Mouse (Mus musculus): ENCODE measurements at regions not wholly inside any gene's neighbourhood (a gene's known extent, or its start where the extent isn't known, plus 50 kb on each side); places are given as distances from the start of the nearest gene placed in this dataset.
A peak's percentile ranks its signal among the peaks of the same experiment; 100 is the strongest.

GRCm38 (mm10) chr4:105469300-105469821 is 312.2 kb downstream of the Plpp3 start:
- no peak for DNase-seq

GRCm38 (mm10) chr4:105474765-105475560 is 314.7 kb upstream of the Gm12728 start:
- no peak for DNase-seq

DNA sequence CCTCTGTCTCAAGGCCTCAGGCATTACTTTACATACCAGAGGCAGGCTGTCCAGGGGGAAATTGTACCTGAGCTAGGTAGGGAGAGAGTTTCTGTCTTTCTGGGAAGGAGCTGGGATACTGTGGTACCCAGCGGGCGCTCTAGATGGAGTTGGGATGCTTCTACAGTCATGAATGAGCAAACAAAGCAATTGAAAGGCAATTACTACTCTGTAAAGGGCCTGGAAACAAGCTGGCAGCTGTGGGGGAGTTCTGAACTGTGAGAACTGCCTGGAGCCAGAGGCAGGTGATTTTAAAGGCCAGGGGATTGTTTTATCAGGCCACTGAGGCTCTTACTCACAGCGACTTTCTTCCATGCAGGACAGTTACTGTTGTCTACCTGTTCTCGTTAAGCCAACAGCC is 313.3 kb upstream of the Gm12728 start:
- no peak for DNase-seq

DNA sequence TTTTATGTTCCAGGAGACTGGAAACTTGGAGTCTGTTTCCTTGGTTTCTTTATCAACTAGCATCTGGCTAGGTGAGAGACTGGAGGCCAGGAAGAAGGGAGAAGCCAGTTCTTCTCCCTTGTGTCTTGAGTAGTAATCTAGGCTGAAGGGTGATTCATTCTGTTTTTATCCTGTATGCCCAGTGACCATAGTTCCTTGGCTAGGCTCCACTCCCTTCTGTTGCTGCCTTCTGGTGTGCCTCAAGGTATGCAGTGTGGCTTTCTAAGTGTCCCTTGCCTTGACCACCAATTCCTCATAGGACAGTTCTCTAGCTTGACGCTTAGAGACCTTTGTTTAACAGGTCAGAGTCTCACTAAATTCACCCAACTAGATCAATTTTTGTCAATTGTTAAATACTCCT is 303.3 kb upstream of the Gm12728 start:
- DNase-seq, result peak in 1 of 2 experiments; percentile 11

GRCm38 (mm10) chr4:105496176-105496575 is 293.5 kb upstream of the Gm12728 start:
- no peak for DNase-seq

DNA sequence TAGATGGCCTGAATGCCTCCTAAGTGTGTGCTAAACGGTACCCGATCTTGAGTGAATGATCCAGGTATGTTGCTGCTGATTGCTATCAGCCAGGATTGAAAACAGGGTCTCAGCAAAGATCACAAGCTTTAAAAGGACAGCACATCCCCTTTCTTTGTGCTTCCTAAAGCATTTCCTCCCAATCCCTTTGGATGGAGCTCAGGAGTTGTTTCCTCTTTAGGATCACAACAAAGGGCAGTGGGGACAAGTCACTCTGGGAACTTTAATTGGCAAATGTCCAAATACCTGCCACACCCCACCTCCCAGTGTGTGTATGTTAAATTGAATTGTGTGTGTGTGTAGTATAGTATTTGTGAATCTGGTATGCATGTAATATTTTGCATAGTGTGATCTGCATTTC is 283.5 kb upstream of the Gm12728 start:
- DNase-seq, result no peak

GRCm38 (mm10) chr4:105507221-105507620 is 282.4 kb upstream of the Gm12728 start:
- no peak for DNase-seq

DNA sequence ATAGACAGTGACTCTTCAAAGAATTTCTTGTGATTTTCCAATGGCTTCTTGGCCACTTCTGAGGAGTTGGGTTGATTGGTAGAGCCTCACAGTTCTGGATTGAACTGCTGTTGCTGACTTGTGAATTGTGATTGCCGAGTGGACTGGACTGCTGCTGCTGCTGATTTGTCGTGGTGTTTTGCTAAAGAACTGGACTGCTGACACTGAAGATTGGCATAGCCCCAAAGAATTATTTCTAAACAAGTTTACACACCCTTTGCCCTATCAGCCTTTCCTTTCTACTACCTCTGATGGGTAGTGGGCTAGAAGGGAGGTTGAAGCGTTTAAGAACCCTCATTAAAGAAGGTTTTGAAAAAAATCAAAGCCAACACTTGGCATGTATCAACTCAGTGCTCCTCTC is 280.6 kb upstream of the Gm12728 start:
- no peak for DNase-seq

- DNase-seq, result no peak
These were observed 279.3 kb upstream of the Gm12728 start for GRCm38 (mm10) chr4:105510406-105510805.

- no peak for DNase-seq
These were observed 264.5 kb upstream of the Gm12728 start for GRCm38 (mm10) chr4:105525135-105525534.

GRCm38 (mm10) chr4:105526755-105527154 is 262.9 kb upstream of the Gm12728 start:
- DNase-seq, result no peak

DNA sequence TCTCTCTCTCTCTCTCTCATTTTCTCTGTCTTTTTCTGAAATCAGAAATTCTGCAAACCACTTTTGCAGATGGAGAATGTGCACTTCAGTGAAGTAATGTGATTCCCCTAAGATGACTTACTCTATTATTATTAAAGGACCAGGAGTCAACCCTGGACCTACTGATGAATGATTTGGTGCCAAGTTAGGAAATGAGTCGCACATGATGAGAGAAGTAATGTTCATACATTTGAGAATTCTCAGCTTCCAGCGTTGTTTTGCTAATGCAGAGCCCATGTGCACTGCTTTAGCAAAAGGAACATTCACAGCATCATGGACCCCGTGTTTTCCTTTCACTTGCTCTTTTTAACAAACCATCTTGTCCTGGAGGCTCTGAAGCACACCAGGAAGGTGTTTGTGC is 262.4 kb upstream of the Gm12728 start:
- no peak for DNase-seq

DNA sequence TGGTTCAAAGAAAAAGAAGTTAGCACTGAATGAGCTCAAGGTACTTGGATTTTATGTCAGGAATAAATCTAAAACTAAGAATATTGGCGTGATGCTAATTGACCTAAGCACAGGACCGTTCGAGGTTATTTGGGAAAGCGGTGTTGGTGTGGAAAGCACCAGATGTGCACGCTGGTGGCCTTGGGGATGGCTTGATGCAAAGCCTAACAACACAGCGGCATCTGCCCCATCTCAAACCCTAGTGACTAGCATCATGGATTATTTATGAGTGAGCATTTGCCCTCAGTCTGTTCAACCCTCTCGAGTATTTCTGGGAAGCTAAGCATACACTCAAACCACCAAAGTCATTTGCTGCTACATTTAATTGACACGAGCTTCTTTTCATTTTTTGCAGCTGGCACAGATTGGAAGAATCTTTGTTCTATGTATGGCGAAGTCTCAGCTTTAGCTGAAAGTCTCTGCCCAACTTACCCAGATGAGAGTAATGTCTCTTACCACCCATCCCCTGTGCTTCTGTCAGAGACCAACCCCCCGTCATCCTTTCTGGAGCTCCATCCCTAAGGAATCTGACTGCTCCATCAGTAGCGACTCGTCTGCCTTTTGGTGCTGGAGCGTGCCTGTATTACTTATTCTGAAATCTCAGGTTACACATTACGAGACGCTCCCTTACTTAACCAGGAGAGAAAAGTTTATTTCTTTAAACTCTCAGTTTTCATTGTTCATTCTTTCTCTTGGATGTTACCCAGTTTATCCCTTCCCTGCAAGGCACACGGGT is 257.8 kb upstream of the Gm12728 start:
- DNase-seq, result no peak

- no peak for DNase-seq
These were observed 254.2 kb upstream of the Gm12728 start for GRCm38 (mm10) chr4:105535451-105535850.

- no peak for DNase-seq
These were observed 244.2 kb upstream of the Gm12728 start for GRCm38 (mm10) chr4:105545486-105545885.

DNA sequence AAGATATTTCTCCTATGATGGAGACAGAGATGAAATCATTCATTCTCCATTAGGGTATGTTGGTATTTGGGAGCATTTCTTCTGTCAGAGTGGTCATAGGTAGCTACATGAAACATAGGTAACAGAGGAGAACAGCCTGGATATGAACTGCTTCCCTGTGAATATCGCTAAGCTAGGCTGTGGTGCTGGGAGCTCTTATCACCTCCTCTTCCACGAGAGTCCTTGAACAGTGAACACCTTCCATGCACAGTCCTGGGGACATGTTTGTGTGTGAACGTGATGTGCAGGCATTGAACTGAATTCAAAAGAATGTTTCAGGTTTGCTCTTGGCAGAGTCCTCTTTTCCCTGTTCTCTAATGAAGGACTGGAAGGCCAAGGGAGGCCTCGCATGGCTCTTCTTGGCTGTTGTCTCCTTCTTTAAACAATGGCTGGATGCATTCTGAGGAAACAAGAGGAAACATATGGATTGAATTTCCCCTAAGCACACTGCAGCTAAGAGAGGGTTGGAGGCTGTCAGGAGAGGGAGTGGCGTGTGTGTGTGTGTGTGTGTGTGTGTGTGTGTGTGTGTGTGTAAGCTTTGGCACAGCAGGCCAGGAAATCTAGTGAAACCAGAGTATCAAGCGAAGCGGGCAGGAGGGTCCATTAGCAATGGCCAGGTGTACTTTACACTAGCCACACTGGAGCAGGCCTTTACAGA is 239.8 kb upstream of the Gm12728 start:
- no peak for DNase-seq

- no peak for DNase-seq
These were observed 237.5 kb upstream of the Gm12728 start for GRCm38 (mm10) chr4:105551966-105552685.

DNA sequence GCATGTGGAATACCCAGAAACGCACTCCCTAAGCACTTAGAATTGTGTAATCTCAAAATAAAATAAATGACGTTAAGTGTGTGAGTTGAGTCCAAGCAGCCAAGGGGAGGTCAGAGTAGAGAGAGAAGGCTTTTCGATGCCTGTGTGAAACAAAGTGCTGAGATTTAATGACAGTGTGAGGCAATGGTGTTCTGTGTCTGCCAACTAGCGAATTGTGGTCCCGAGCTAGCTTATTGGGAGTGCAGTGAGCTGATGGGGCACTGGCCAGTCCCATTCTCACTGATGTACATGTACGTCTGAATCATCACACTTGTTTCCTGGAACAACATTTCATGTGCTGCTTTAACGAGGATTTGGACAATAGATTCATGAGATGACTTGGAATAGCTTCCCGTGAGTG is 234.7 kb upstream of the Gm12728 start:
- DNase-seq, result no peak

GRCm38 (mm10) chr4:105555941-105556340 is 233.7 kb upstream of the Gm12728 start:
- DNase-seq, result no peak

GRCm38 (mm10) chr4:105557396-105557795 is 232.3 kb upstream of the Gm12728 start:
- DNase-seq, result no peak

- DNase-seq, result no peak
These were observed 229.6 kb upstream of the Gm12728 start for GRCm38 (mm10) chr4:105560055-105560454.

- DNase-seq, result no peak
These were observed 228.9 kb upstream of the Gm12728 start for GRCm38 (mm10) chr4:105560781-105561180.

GRCm38 (mm10) chr4:105561611-105562010 is 228.1 kb upstream of the Gm12728 start:
- no peak for DNase-seq
